24 mouse cellular contexts compared by ENCODE assay signal in genomic region chr11:81189103-81189502, GRCm38 (mm10).
DNase-seq lines count a peak whose midpoint lies in the region; ATAC-seq lines count a peak whose summit lies in the region.
"Had no signal": no experiment of that assay in that cellular context is flagged by ENCODE, and none has a peak within 500 bp of the region (broad histone marks: within the 10 kb centered on the region; RNA-seq: fewer than 3 reads in every experiment).

No protein-coding gene starts in this region.

- intact Hi-C loops in left cerebral cortex, postnatal 25 days (cut with DNase I) = no loop called here

- ATAC-seq in frontal cortex, adult (ENCODE audit: low TSS enrichment) = peak; percentile 69
- ATAC-seq: forebrain, embryonic 15.5 days; hindbrain, postnatal 0 days; intestine, embryonic 15.5 days; midbrain, embryonic 16.5 days; Patski had no signal

- no peak for DNase-seq in frontal cortex, postnatal 25 days (ENCODE audit: low spot score in 2 of 2)
- peak; percentile 12 for DNase-seq in layer of hippocampus, adult 11-12 months (ENCODE audit: low spot score)
- no peak for DNase-seq in layer of hippocampus, postnatal 25 days (ENCODE audit: extremely low spot score in 1 of 2, low spot score in 1 of 2)
- DNase-seq in left cerebral cortex, postnatal 25 days (ENCODE audit: low spot score in 2 of 2) = peak; percentile 16 to 71
- no peak for DNase-seq in left cerebral cortex, adult 11 months (ENCODE audit: low spot score)
- DNase-seq in brain, adult 2 months (ENCODE audit: low read depth, low spot score) = peak; percentile 83
- no peak for DNase-seq in kidney, adult 18-20 months
- DNase-seq: adrenal gland, postnatal 10 days; cerebellum, adult 11 months; cerebellum, adult 9-10 months; cerebellum, postnatal 36 days; embryo, embryonic 11 days; kidney, adult 8-10 months; lung, embryonic 14.5 days; right cerebral cortex, postnatal 25 days; spleen, adult 18-20 months; thymus, adult 2 months; thymus, postnatal 36 days had no signal

Comparison
In these comparisons a context has a peak if more than half of its experiments do, and no peak if none do; other contexts are left out.
1. DNase-seq: peak in layer of hippocampus, adult 11-12 months (single experiment), left cerebral cortex, postnatal 25 days (2 of 2) and brain, adult 2 months (single experiment); none in frontal cortex, postnatal 25 days (0 of 2), layer of hippocampus, postnatal 25 days (0 of 2), left cerebral cortex, adult 11 months (single experiment) and kidney, adult 18-20 months (single experiment).